Mouse (Mus musculus) embryonic facial prominence, embryonic 14.5 days (tissue): ENCODE measurements at regions not wholly inside any gene's neighbourhood (a gene's known extent, or its start where the extent isn't known, plus 50 kb on each side); places are given as distances from the start of the nearest gene placed in this dataset.

Experiments used
- ATAC-seq: fragments of 200-750 bp; cut with Nextera tagmentation; 2 replicates; pipeline ENCODE4 v1.8.0; 2017; ENCODE audit warnings: low read depth, moderate number of reproducible peaks, moderate TSS enrichment
- DNase-seq: peaks from one replicate; pipeline ENCODE4 v3.0.0-alpha.2; 2015; ENCODE audit warnings: low spot score
- H3K27ac ChIP-seq: fragments of 300-500 bp; sonication (generic); replicated peaks from 2 replicates; pipeline ENCODE4 v1.5.1; 2014; ENCODE audit warnings: low read depth, mild to moderate bottlenecking, low read length, moderate library complexity
- H3K27me3 ChIP-seq: fragments of 300-500 bp; sonication (generic); replicated peaks from 2 replicates; pipeline ENCODE4 v1.6.1; 2014; ENCODE audit warnings: low read length; ENCODE audit not compliant: control insufficient read depth, insufficient read depth
- H3K36me3 ChIP-seq: fragments of 300-500 bp; sonication (generic); 2 replicates; pipeline ENCODE4 v1.6.1; 2014; ENCODE audit warnings: low read length, mixed read lengths; ENCODE audit not compliant: control insufficient read depth, insufficient read depth
- H3K4me1 ChIP-seq: fragments of 300-500 bp; sonication (generic); 2 replicates; pipeline ENCODE4 v1.6.1; 2014; ENCODE audit warnings: antibody characterized with exemption, low read length; ENCODE audit not compliant: control insufficient read depth, insufficient read depth
- H3K4me2 ChIP-seq: fragments of 300-500 bp; sonication (generic); 2 replicates; pipeline ENCODE4 v1.6.1; 2014; ENCODE audit warnings: low read depth, mild to moderate bottlenecking, low read length, moderate library complexity, mixed read lengths
- H3K4me3 ChIP-seq: fragments of 300-500 bp; sonication (generic); 2 replicates; pipeline ENCODE4 v1.5.1; 2014; ENCODE audit warnings: low read depth, mild to moderate bottlenecking, low read length
- H3K9ac ChIP-seq: fragments of 300-500 bp; sonication (generic); 2 replicates; pipeline ENCODE4 v1.6.1; 2014; ENCODE audit warnings: low read depth, mild to moderate bottlenecking, low read length, moderate library complexity, mixed read lengths
- H3K9me3 ChIP-seq: fragments of 300-500 bp; sonication (generic); 2 replicates; pipeline ENCODE4 v1.6.1; 2016; ENCODE audit warnings: low read length; ENCODE audit not compliant: control insufficient read depth
- WGBS: fragments of 180-500 bp; shearing (Covaris S2); extraction: QIAGEN DNeasy Blood & Tissue Kit; methylation state at CpG from one replicate; pipeline ENCODE4 v1.1.7; 2014; 5-methylcytosine and 5-hydroxymethylcytosine counted together

- Histone ChIP-seq H3K36me3 (no peaks in the 10 kb centered on the region), H3K4me2 (no peak overlapping the region), H3K27me3 (no peaks in the 10 kb centered on the region), H3K9me3 (no peaks in the 10 kb centered on the region), H3K27ac (no peak overlapping the region), H3K9ac (no peak overlapping the region), H3K4me3 (no peak overlapping the region), H3K4me1 (no peaks in the 10 kb centered on the region)
- no peak for DNase-seq
- no peak for ATAC-seq
- WGBS = 91% methylated on average over 7 of the region's 7 CpGs
Observed at GRCm38 (mm10) chr16:66201406-66201805, 386.3 kb downstream of the Vgll3 start.
